ENCODE assay signal across 8 mouse cellular contexts in the genomic region with DNA sequence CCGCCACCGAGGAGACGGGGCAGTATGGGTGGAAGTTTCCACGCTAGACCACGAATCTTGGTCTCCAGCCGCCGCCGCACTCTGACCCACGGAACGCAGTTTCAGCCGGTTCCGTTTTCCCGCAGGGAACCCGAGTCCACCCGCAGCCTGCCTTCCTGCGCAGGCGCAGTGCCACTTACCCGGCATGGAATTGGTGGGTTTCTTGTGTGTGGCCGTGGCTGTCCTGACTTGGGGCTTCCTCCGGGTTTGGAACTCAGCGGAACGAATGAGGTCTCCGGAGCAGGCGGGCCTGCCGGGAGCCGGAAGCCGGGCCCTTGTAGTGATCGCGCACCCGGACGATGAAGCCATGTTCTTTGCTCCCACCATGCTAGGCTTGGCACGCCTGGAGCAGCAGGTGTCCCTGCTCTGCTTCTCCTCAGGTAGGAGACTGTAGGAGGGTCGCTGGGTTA. TPM values are rescaled to one million over a fixed set of nuclear protein-coding genes. Genes with fewer than 3 reads are reported as not detected.
DNase-seq lines count a peak whose midpoint lies in the region; ATAC-seq lines count a peak whose summit lies in the region.

Gene Pigl (plus strand): TSS at position 185 of the 449 bp plus-strand sequence.
Gene Ncor1 (minus strand): TSS at position 266 of the 449 bp plus-strand sequence.

- no peaks in the 10 kb centered on the region for H3K9me3 ChIP-seq in hindbrain, embryonic 14.5 days (ENCODE audit: control insufficient read depth, low read length)

- peak within 1 kb of the TSS; percentile 94 for H3K4me3 ChIP-seq in hindbrain, embryonic 14.5 days (replicated peaks; ENCODE audit: low read length)

- ATAC-seq in hindbrain, embryonic 14.5 days (ENCODE audit: low FRiP score): peak; percentile 58; the same call in 1 of the 2 replicates

- under 1% methylated on average over 33 of the region's 33 CpGs for WGBS in hindbrain, embryonic 14.5 days

- peak within 1 kb of the TSS; percentile 96 for H3K27ac ChIP-seq in hindbrain, embryonic 14.5 days

- peak within 1 kb of the TSS; percentile 96 for H3K9ac ChIP-seq in hindbrain, embryonic 14.5 days

- H3K4me2 ChIP-seq in hindbrain, embryonic 14.5 days (replicated peaks): peak within 1 kb of the TSS; percentile 81

- peaks cover 17% of the 10 kb centered on the region for H3K4me1 ChIP-seq in hindbrain, embryonic 14.5 days (replicated peaks; ENCODE audit: control insufficient read depth, insufficient read depth, low read length)

- no peaks in the 10 kb centered on the region for H3K27me3 ChIP-seq in hindbrain, embryonic 14.5 days (ENCODE audit: control insufficient read depth, insufficient read depth, low read length)

- H3K36me3 ChIP-seq in hindbrain, embryonic 14.5 days (replicated peaks; ENCODE audit: control insufficient read depth, insufficient read depth): no peaks in the 10 kb centered on the region

- peak; percentile 93 for DNase-seq in R1 (ENCODE audit: low read depth, low spot score)
- peak; percentile 89 to 90 for DNase-seq in cerebellum, postnatal 14 days
- peak; percentile 67 to 77 for DNase-seq in frontal cortex, postnatal 25 days (ENCODE audit: low spot score in 2 of 2)
- peak; percentile 83 for DNase-seq in hindbrain, embryonic 14.5 days (ENCODE audit: low spot score)
- peak; percentile 84 to 86 for DNase-seq in layer of hippocampus, postnatal 36 days
- DNase-seq in lung, postnatal 25 days (ENCODE audit: low spot score): peak; percentile 86
- DNase-seq in retina, adult 2 months (ENCODE audit: low read depth, low spot score): peak; percentile 56
- DNase-seq in thymus, postnatal 25 days: peak; percentile 81

RNA-seq across cellular contexts. Expression of gene Pigl, which starts in this region (rescaled TPM):
- polyA plus RNA-seq in hindbrain, embryonic 14.5 days (2014; fragmentation: Nextera tagmentation; extraction: Ambion mirVana): 8.6 and 10.4 TPM in 2 replicates
- 1 to 10 TPM; 6.4 to 8.4 TPM for total RNA-seq in layer of hippocampus, postnatal 36 days (2021)

RNA-seq across cellular contexts. Expression of gene Ncor1, which starts in this region (rescaled TPM):
- 189 and 202 TPM in 2 replicates for polyA plus RNA-seq in hindbrain, embryonic 14.5 days (2014; fragmentation: Nextera tagmentation; extraction: Ambion mirVana)
- 100 to 1,000 TPM; 276 to 321 TPM for total RNA-seq in layer of hippocampus, postnatal 36 days (2021)

Comparison
In these comparisons a context has a peak if more than half of its experiments do, and no peak if none do; other contexts are left out.
1. Peak in every context shown above with its lines: DNase-seq, ATAC-seq, H3K4me3 ChIP-seq and H3K27ac ChIP-seq.